Mouse (Mus musculus) CD4-positive, CD25-positive, alpha-beta regulatory T cell (primary cell): Measurements from ENCODE around the gene Mcm3. TPM values are rescaled to one million over a fixed set of nuclear protein-coding genes. Genes with fewer than 3 reads are reported as not detected.

Source experiments
- polyA plus RNA-seq: library from polyadenylated mRNA; unstranded; fragments of 100-300 nt; shearing (Covaris generic); gene quantifications from one replicate; pipeline ENCODE4 v1.2.1, GENCODE M21; 2017

The Mcm3 gene
- 54.8 TPM for polyA plus RNA-seq

DNA sequence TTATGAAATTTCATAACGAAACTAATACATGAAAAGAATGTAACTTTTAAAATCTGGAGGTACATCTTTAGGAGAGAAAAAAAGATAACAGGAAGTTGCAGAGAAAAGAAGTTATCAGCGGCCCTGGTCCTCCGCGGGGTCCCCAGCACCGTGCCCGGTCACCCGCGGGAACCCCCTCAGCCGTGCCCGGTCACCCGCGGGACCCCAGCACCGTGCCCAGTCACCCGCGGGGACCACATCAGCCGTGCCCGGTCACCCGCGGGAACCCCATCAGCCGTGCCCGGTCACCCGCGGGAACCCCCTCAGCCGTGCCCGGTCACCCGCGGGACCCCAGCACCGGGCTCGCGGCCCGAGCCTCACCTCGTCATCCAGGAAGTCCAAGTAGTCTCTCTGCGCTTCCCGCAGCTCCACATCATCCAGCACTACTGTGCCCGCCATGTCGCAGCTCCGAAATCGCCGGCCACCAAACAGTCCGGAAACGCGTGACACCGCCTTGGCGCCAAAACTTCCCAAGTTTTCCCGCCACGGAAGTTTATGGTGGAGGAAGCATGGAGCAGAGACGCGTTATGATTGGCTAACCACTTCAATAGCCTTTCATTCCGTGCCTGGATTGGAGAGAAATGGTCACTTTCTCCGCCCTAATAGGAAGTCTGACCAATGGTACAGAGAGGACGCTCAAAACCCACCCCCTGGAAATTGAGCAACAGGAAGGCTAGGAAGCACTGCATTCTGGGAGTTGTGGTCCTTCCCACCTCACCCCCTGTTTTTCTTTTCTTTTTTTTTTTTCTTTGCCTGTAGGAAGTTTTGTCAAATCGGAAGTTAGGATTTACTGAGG lies at the start of gene Mcm3:
Gene Mcm3 (minus strand): TSS at position 542 of the 835 bp plus-strand sequence.

DNA sequence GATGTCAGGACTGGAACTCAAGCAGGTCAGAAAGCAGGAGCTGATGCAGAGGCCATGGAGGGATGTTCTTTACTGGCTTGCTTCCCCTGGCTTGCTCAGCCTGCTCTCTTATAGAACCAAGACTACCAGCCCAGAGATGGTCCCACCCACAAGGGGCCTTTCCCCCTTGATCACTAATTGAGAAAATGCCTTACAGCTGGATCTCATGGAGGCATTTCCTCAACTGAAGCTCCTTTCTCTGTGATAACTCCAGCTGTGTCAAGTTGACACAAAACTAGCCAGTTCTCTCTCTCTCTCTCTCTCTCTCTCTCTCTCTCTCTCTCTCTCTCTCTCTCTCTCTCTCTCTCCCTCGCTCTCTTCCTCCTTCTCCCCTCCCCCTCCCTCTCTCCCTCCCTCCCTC lies 29.6 kb downstream of the Mcm3 start, which contains the start of gene Il17f:
Gene Il17f (minus strand): TSS at position 101 of the 400 bp plus-strand sequence.

Other genes with a start within 250 kb of the Mcm3 start
- gene Pkhd1, start 202.2 kb downstream of the Mcm3 start, polyA plus RNA-seq, result 0.04 TPM
- not detected for gene Il17a, start 89.4 kb downstream of the Mcm3 start, polyA plus RNA-seq
- gene Il17f, start 29.7 kb downstream of the Mcm3 start, polyA plus RNA-seq, result 0.43 TPM
- 5.7 TPM for gene Paqr8, start 70.3 kb upstream of the Mcm3 start, polyA plus RNA-seq
- 0.28 TPM for gene Efhc1, start 131.3 kb upstream of the Mcm3 start, polyA plus RNA-seq